Mouse (Mus musculus): ENCODE data around the gene Spx. TPM values are rescaled to one million over a fixed set of nuclear protein-coding genes. Genes with fewer than 3 reads are reported as not detected.

The Spx gene
- polyA plus RNA-seq, 1 experiment = 9.7 TPM

GRCm38 (mm10) chr6:142453311-142453710 lies 40.1 kb downstream of the Spx start:
- no peak for TF ChIP-seq CTCF (IDR thresholded peaks at IDR 0.05; ENCODE audit: borderline replicate concordance, extremely low read depth, insufficient read depth, insufficient read length)
- TF ChIP-seq POLR2A (IDR thresholded peaks at IDR 0.05; ENCODE audit: borderline replicate concordance, extremely low read depth, insufficient read depth, insufficient read length, poor library complexity, severe bottlenecking) = no peak
- no peak for DNase-seq (ENCODE audit: low read depth)

- no peak for TF ChIP-seq POLR2A (IDR thresholded peaks at IDR 0.05; ENCODE audit: borderline replicate concordance, extremely low read depth, insufficient read depth, insufficient read length, poor library complexity, severe bottlenecking)
- no peak for TF ChIP-seq CTCF (IDR thresholded peaks at IDR 0.05; ENCODE audit: borderline replicate concordance, extremely low read depth, insufficient read depth, insufficient read length)
- no peak for DNase-seq (ENCODE audit: low read depth)
Observed at GRCm38 (mm10) chr6:142455314-142455996, 42.2 kb downstream of the Spx start.

- DNase-seq (ENCODE audit: low read depth) = peak; percentile 63
- no peak for TF ChIP-seq POLR2A (IDR thresholded peaks at IDR 0.05; ENCODE audit: borderline replicate concordance, extremely low read depth, insufficient read depth, insufficient read length, poor library complexity, severe bottlenecking)
- no peak for TF ChIP-seq CTCF (IDR thresholded peaks at IDR 0.05; ENCODE audit: borderline replicate concordance, extremely low read depth, insufficient read depth, insufficient read length)
Observed at GRCm38 (mm10) chr6:142458010-142458409, 44.8 kb downstream of the Spx start.

GRCm38 (mm10) chr6:142459017-142459678 lies 45.9 kb downstream of the Spx start:
- TF ChIP-seq CTCF (IDR thresholded peaks at IDR 0.05; ENCODE audit: borderline replicate concordance, extremely low read depth, insufficient read depth, insufficient read length) (no peak), POLR2A (IDR thresholded peaks at IDR 0.05; ENCODE audit: borderline replicate concordance, extremely low read depth, insufficient read depth, insufficient read length, poor library complexity, severe bottlenecking) (no peak)
- DNase-seq (ENCODE audit: low read depth) = peak; percentile 54

GRCm38 (mm10) chr6:142462194-142462593 lies 49.0 kb downstream of the Spx start:
- TF ChIP-seq POLR2A (IDR thresholded peaks at IDR 0.05; ENCODE audit: borderline replicate concordance, extremely low read depth, insufficient read depth, insufficient read length, poor library complexity, severe bottlenecking) (no peak), CTCF (IDR thresholded peaks at IDR 0.05; ENCODE audit: borderline replicate concordance, extremely low read depth, insufficient read depth, insufficient read length) (no peak)
- DNase-seq (ENCODE audit: low read depth) = no peak

Other genes starting within 250 kb of the Spx start
- gene Slco1a6, start 204.9 kb upstream of the Spx start, polyA plus RNA-seq (2012; rRNA removed) = 0.03 TPM in 1 of 2 replicates, not detected in the other
- gene Iapp, start 115.0 kb upstream of the Spx start, polyA plus RNA-seq (2012; rRNA removed) = 0.14 and 0.27 TPM in 2 replicates
- 0.16 and 0.25 TPM in 2 replicates for gene Slco1a5, start 90.5 kb upstream of the Spx start, polyA plus RNA-seq (2012; rRNA removed)
- 12.2 and 15.5 TPM in 2 replicates for gene Pyroxd1, start 67.8 kb upstream of the Spx start, polyA plus RNA-seq (2012; rRNA removed)
- 17.6 and 19.5 TPM in 2 replicates for gene Recql, start 26.4 kb upstream of the Spx start, polyA plus RNA-seq (2012; rRNA removed)
- 25.3 and 32.2 TPM in 2 replicates for gene Golt1b, start 26.2 kb upstream of the Spx start, polyA plus RNA-seq (2012; rRNA removed)
- gene Gys2, start 59.7 kb downstream of the Spx start, polyA plus RNA-seq (2012; rRNA removed) = not detected in 2 replicates
- 357 and 408 TPM in 2 replicates for gene Ldhb, start 94.5 kb downstream of the Spx start, polyA plus RNA-seq (2012; rRNA removed)
- 10.2 and 11.2 TPM in 2 replicates for gene Kcnj8, start 158.2 kb downstream of the Spx start, polyA plus RNA-seq (2012; rRNA removed)

Measured in brain, embryonic 14.5 days (tissue).